Mouse (Mus musculus) kidney, embryonic 16.5 days (tissue): ENCODE data around the gene Zfp36l1. TPM values are rescaled to one million over a fixed set of nuclear protein-coding genes. Genes with fewer than 3 reads are reported as not detected.

ENCODE experiments used
- ATAC-seq: fragments of 200-750 bp; cut with Nextera tagmentation; 2 replicates; pipeline ENCODE4 v1.8.0; 2017; ENCODE audit warnings: moderate TSS enrichment; ENCODE audit not compliant: low FRiP score, low TSS enrichment
- H3K27ac ChIP-seq: fragments of 300-500 bp; sonication (generic); 2 replicates; pipeline ENCODE4 v1.5.1; 2014; ENCODE audit warnings: low read length
- H3K27me3 ChIP-seq: fragments of 300-500 bp; sonication (generic); 2 replicates; pipeline ENCODE4 v1.6.1; 2014; ENCODE audit warnings: low read length, control low read depth, mixed read lengths; ENCODE audit not compliant: insufficient read depth
- H3K36me3 ChIP-seq: fragments of 300-500 bp; sonication (generic); 2 replicates; pipeline ENCODE4 v1.6.1; 2014; ENCODE audit warnings: low read length, control low read depth, mixed read lengths; ENCODE audit not compliant: insufficient read depth
- H3K4me1 ChIP-seq: fragments of 300-500 bp; sonication (generic); 2 replicates; pipeline ENCODE4 v1.6.1; 2014; ENCODE audit warnings: low read length, control low read depth, mixed read lengths; ENCODE audit not compliant: insufficient read depth
- H3K4me2 ChIP-seq: fragments of 300-500 bp; sonication (generic); replicated peaks from 2 replicates; pipeline ENCODE4 v1.6.1; 2014; ENCODE audit warnings: low read depth, low read length
- H3K4me3 ChIP-seq: fragments of 300-500 bp; sonication (generic); 2 replicates; pipeline ENCODE4 v1.5.1; 2014; ENCODE audit warnings: mild to moderate bottlenecking, low read length
- H3K9ac ChIP-seq: fragments of 300-500 bp; sonication (generic); replicated peaks from 2 replicates; pipeline ENCODE4 v1.6.1; 2014; ENCODE audit warnings: low read length
- H3K9me3 ChIP-seq: fragments of 300-500 bp; sonication (generic); 2 replicates; pipeline ENCODE4 v1.6.1; 2016; ENCODE audit warnings: low read length, control low read depth
- WGBS: fragments of 180-500 bp; shearing (Covaris S2); extraction: QIAGEN DNeasy Blood & Tissue Kit; methylation state at CpG from one replicate; pipeline ENCODE4 v1.1.7; 2014; 5-methylcytosine and 5-hydroxymethylcytosine counted together
- polyA plus RNA-seq: library from polyadenylated mRNA; unstranded; fragments of >200 nt; fragmentation: Nextera tagmentation; extraction: Ambion mirVana; gene quantifications from 2 replicates; pipeline ENCODE4 v1.2.1, GENCODE M21; 2015

Zfp36l1 gene
- polyA plus RNA-seq, 1 experiment from 2014 or later, result 130 TPM

- Histone ChIP-seq H3K9ac (no peak overlapping the region; the same call in 1 of the 2 replicates), H3K27me3 (no peaks in the 10 kb centered on the region), H3K9me3 (no peaks in the 10 kb centered on the region), H3K27ac (peak overlapping the region; percentile 58), H3K36me3 (no peaks in the 10 kb centered on the region), H3K4me1 (peaks cover 42% of the 10 kb centered on the region), H3K4me2 (no peak overlapping the region), H3K4me3 (no peak overlapping the region)
- 26% methylated on average over 2 of the region's 2 CpGs for WGBS
- 0 out of 2 replicates have a peak, but pooled peaks have one; percentile 24 for ATAC-seq
Measured at GRCm38 (mm10) chr12:80081440-80081839, 31.4 kb downstream of the Zfp36l1 start.

DNA sequence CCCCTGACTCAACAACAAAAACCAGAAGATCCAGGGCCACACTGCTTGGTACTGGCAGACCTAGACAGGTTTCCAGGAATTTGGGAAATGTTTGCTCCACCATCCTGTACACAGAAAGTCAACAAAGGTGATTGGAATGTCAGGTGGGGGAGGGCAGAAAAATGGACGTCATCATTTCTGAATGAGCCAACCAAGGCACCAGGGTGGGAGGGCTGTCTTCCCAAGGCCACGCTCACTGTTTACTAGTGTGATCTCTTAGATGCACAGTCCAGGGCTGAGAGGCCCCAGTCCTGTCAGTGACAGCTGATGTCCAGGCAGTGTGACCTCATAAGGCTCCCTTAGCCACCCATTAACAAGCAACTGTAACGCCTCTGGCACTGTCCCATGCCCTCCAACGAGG lies 32.9 kb downstream of the Zfp36l1 start:
- no peak overlapping the region for H3K4me2 ChIP-seq
- no peaks in the 10 kb centered on the region for H3K27me3 ChIP-seq
- no peaks in the 10 kb centered on the region for H3K36me3 ChIP-seq
- 79% methylated on average over 4 of the region's 4 CpGs for WGBS
- no peak for ATAC-seq
- peaks cover 39% of the 10 kb centered on the region for H3K4me1 ChIP-seq
- H3K9me3 ChIP-seq, result no peaks in the 10 kb centered on the region
- H3K9ac ChIP-seq, result no peak overlapping the region
- no peak overlapping the region for H3K27ac ChIP-seq
- no peak overlapping the region for H3K4me3 ChIP-seq

DNA sequence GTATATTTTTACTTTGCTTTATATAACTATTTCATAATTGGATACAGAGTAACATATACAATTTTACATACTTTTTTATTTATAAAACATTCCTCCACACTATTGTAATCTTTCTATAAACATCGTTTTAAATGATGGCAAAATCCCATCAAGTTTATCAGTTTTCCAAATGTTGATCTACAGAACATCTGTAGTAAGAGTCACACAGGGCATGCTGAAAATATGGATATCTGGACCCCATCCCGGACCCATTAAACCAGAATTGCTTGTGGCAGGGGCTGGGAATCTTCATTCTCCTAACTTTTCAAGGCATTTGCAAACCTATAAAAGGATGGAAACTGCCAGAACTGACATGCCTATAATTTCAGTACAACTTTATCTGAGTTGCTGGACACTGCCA lies 38.5 kb downstream of the Zfp36l1 start:
- H3K4me2 ChIP-seq, result no peak overlapping the region
- WGBS, result 72% methylated on average over 2 of the region's 2 CpGs
- H3K36me3 ChIP-seq, result no peaks in the 10 kb centered on the region
- no peak for ATAC-seq
- no peaks in the 10 kb centered on the region for H3K27me3 ChIP-seq
- H3K4me1 ChIP-seq, result no peaks in the 10 kb centered on the region
- H3K4me3 ChIP-seq, result no peak overlapping the region
- H3K27ac ChIP-seq, result no peak overlapping the region
- no peaks in the 10 kb centered on the region for H3K9me3 ChIP-seq
- no peak overlapping the region for H3K9ac ChIP-seq

GRCm38 (mm10) chr12:80070534-80071287 lies 42.1 kb downstream of the Zfp36l1 start:
- Histone ChIP-seq H3K4me3 (no peak overlapping the region), H3K4me1 (no peaks in the 10 kb centered on the region), H3K36me3 (no peaks in the 10 kb centered on the region), H3K9me3 (no peaks in the 10 kb centered on the region), H3K9ac (no peak overlapping the region), H3K27me3 (no peaks in the 10 kb centered on the region), H3K4me2 (no peak overlapping the region), H3K27ac (0 out of 2 replicates have a peak overlapping the region, but pooled peaks have one; percentile 14)
- WGBS, result 35% methylated on average over 8 of the region's 8 CpGs
- no peak for ATAC-seq

GRCm38 (mm10) chr12:80069040-80069439 lies 43.8 kb downstream of the Zfp36l1 start:
- 80% methylated on average over 3 of the region's 3 CpGs for WGBS
- no peak for ATAC-seq
- Histone ChIP-seq H3K4me1 (peaks cover 7% of the 10 kb centered on the region), H3K36me3 (no peaks in the 10 kb centered on the region), H3K9ac (no peak overlapping the region), H3K9me3 (no peaks in the 10 kb centered on the region), H3K27me3 (no peaks in the 10 kb centered on the region), H3K4me3 (no peak overlapping the region), H3K27ac (no peak overlapping the region), H3K4me2 (no peak overlapping the region)

GRCm38 (mm10) chr12:80068016-80068415 lies 44.8 kb downstream of the Zfp36l1 start:
- Histone ChIP-seq H3K27me3 (no peaks in the 10 kb centered on the region), H3K36me3 (no peaks in the 10 kb centered on the region), H3K4me3 (no peak overlapping the region), H3K9ac (no peak overlapping the region), H3K4me1 (peaks cover 17% of the 10 kb centered on the region), H3K4me2 (no peak overlapping the region), H3K27ac (no peak overlapping the region), H3K9me3 (no peaks in the 10 kb centered on the region)
- 77% methylated on average over 7 of the region's 7 CpGs for WGBS
- no peak for ATAC-seq

DNA sequence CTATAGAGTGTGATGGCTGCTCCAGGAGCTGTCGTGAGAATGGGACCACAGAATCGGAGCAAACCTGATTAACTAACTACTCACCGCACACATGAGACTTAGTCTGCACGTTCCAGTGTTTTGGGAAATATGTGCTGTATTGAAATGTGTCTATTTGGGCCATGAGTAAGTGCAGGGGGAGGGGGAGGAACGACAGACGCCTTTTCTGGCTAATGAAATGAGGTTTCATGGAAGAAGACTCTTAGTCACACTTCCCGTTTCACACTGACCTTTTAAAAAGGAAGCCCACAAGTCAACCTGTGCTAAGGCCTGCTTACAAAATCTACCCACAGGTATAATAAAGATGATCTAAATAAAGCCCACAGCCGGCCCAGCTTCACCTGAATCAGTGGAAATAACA lies 47.8 kb downstream of the Zfp36l1 start:
- Histone ChIP-seq H3K36me3 (no peaks in the 10 kb centered on the region), H3K9me3 (no peaks in the 10 kb centered on the region), H3K4me2 (no peak overlapping the region), H3K4me3 (no peak overlapping the region), H3K9ac (no peak overlapping the region), H3K27me3 (no peaks in the 10 kb centered on the region), H3K27ac (no peak overlapping the region), H3K4me1 (peaks cover 45% of the 10 kb centered on the region)
- ATAC-seq, result no peak
- 72% methylated on average over 8 of the region's 8 CpGs for WGBS

- 91% methylated on average over 4 of the region's 4 CpGs for WGBS
- peaks cover 52% of the 10 kb centered on the region for H3K4me1 ChIP-seq
- H3K27me3 ChIP-seq, result no peaks in the 10 kb centered on the region
- no peak overlapping the region for H3K9ac ChIP-seq
- no peaks in the 10 kb centered on the region for H3K9me3 ChIP-seq
- H3K4me3 ChIP-seq, result no peak overlapping the region
- H3K36me3 ChIP-seq, result no peaks in the 10 kb centered on the region
- H3K27ac ChIP-seq, result no peak overlapping the region; the same call in 1 of the 2 replicates
- no peak for ATAC-seq
- H3K4me2 ChIP-seq, result no peak overlapping the region
Measured at GRCm38 (mm10) chr12:80064306-80064705, 48.5 kb downstream of the Zfp36l1 start.

DNA sequence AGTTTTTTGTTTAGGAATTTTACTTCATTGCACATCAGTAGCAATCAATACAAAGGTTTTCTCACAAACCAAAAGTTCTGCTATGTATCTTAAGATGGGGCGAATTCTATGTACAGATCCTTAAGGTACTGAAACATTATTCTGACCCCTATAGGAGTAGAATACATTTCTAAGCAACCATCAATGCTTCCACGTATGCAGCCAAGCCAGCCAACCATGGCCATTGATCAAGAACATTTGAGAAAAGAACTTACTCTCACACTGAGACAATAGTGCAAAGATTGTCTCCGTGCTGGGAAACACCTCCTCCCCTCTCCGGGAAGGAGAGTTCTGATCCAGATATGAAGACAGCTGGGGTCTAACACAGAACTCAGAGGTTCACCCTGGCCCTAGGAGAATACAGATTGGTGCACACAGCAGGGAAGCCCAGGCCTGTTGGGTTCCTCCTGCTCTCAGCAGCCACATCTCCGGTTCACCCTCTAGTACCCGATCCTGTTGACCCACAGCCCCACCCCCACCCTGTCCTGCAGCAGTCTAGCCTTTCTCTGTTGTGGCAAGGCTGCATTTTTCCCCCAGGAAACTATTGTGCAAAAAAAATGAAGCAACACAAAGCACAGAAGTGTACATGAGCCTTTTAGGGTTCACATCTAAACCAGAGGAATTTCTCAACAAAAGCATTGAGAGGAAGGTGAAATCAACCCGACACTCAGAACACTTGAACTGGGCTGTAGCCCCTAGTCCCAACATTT lies 49.2 kb downstream of the Zfp36l1 start:
- ATAC-seq, result no peak
- H3K4me1 ChIP-seq, result peaks cover 55% of the 10 kb centered on the region
- no peaks in the 10 kb centered on the region for H3K27me3 ChIP-seq
- H3K27ac ChIP-seq, result peak overlapping the region; percentile 89
- H3K9me3 ChIP-seq, result no peaks in the 10 kb centered on the region
- no peaks in the 10 kb centered on the region for H3K36me3 ChIP-seq
- WGBS, result 46% methylated on average over 7 of the region's 7 CpGs
- no peak overlapping the region for H3K4me2 ChIP-seq
- H3K4me3 ChIP-seq, result no peak overlapping the region
- peak overlapping the region; percentile 29; the same call in 1 of the 2 replicates for H3K9ac ChIP-seq
